Mouse (Mus musculus) kidney, postnatal 10 days (tissue): ENCODE results near the gene Plekhg3.
A peak's percentile ranks its signal among the peaks of the same experiment; 100 is the strongest.

Source experiments
- DNase-seq: peaks from one replicate; pipeline ENCODE4 v3.0.0; 2021; ENCODE audit warnings: mixed read lengths

The Plekhg3 gene

GRCm38 (mm10) chr12:76587357-76587756, 56.7 kb downstream of the Plekhg3 start:
- no peak for DNase-seq

- DNase-seq: peak; percentile 58
Measured at GRCm38 (mm10) chr12:76589531-76589930, 58.8 kb downstream of the Plekhg3 start.

- no peak for DNase-seq
Measured at GRCm38 (mm10) chr12:76591037-76591436, 60.3 kb downstream of the Plekhg3 start.

GRCm38 (mm10) chr12:76592213-76592612, 61.5 kb downstream of the Plekhg3 start:
- peak; percentile 76 for DNase-seq

- no peak for DNase-seq
Measured at GRCm38 (mm10) chr12:76593254-76593653, 62.6 kb downstream of the Plekhg3 start.

GRCm38 (mm10) chr12:76593839-76594322, 63.2 kb downstream of the Plekhg3 start:
- peak; percentile 84 for DNase-seq

- no peak for DNase-seq
Measured at GRCm38 (mm10) chr12:76594556-76594955, 63.9 kb downstream of the Plekhg3 start.

GRCm38 (mm10) chr12:76595830-76596229, 65.1 kb downstream of the Plekhg3 start:
- DNase-seq: no peak

GRCm38 (mm10) chr12:76596292-76597023, 65.8 kb downstream of the Plekhg3 start:
- DNase-seq: peak; percentile 87

GRCm38 (mm10) chr12:76597577-76598100, 66.9 kb downstream of the Plekhg3 start:
- DNase-seq: peak; percentile 72

- peak; percentile 62 for DNase-seq
Measured at GRCm38 (mm10) chr12:76598196-76598928, 67.7 kb downstream of the Plekhg3 start.

GRCm38 (mm10) chr12:76603779-76604178, 73.1 kb downstream of the Plekhg3 start:
- DNase-seq: no peak

- DNase-seq: no peak
Measured at GRCm38 (mm10) chr12:76604546-76604945, 73.9 kb downstream of the Plekhg3 start.

- DNase-seq: no peak
Measured at GRCm38 (mm10) chr12:76605837-76606236, 75.1 kb downstream of the Plekhg3 start.

- no peak for DNase-seq
Measured at GRCm38 (mm10) chr12:76608241-76608640, 77.5 kb downstream of the Plekhg3 start.

- DNase-seq: no peak
Measured at GRCm38 (mm10) chr12:76608997-76609565, 78.4 kb downstream of the Plekhg3 start.

GRCm38 (mm10) chr12:76612621-76613020, 81.9 kb downstream of the Plekhg3 start:
- DNase-seq: no peak

GRCm38 (mm10) chr12:76614868-76615579, 84.3 kb downstream of the Plekhg3 start:
- DNase-seq: no peak

GRCm38 (mm10) chr12:76615580-76615937, 84.9 kb downstream of the Plekhg3 start:
- DNase-seq: no peak

GRCm38 (mm10) chr12:76618175-76618574, 87.5 kb downstream of the Plekhg3 start:
- DNase-seq: no peak

GRCm38 (mm10) chr12:76619847-76620246, 89.2 kb downstream of the Plekhg3 start:
- no peak for DNase-seq

- DNase-seq: no peak
Measured at GRCm38 (mm10) chr12:76623374-76623773, 92.7 kb downstream of the Plekhg3 start.
